Mouse (Mus musculus): ENCODE data around the gene Fkbp8. TPM values are rescaled to one million over a fixed set of nuclear protein-coding genes. Genes with fewer than 3 reads are reported as not detected.

Fkbp8 gene
- polyA plus RNA-seq, 1 experiment = 80.5 TPM

DNA sequence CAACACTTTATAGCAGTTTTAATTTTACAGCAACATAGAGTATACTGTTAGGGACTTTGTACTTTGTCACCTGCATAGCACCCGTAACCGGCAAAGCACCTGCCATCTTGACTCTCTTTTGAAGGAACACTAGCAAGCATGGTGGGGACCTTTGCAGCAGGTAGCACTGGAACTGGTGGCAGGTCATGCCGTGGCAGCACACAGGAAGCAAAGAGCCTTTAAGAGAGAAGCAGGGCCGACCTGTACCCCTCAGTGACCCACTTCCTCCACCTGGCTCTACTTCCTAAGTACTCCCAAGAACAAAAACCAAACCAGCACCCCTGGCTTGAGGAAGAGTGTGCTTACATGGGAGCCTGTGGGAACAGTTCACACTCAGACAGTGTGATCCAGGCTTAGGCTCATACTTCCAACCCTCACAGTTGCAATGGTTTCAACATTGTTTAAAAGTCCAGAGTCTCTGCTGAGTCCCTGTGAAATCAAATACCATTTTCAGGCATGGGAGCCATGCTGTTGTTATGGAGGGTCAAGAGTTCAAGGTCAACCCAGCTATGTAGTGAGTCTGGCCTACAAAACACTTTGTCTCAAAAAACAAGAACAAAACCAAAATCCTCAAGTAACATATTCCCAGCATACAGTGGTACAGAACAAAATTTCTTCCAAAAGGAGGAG is 27.7 kb downstream of the Fkbp8 start:
- TF ChIP-seq POLR2A (IDR thresholded peaks at IDR 0.05; ENCODE audit: insufficient read depth, low read length) (no peak), CTCF (IDR thresholded peaks at IDR 0.05; ENCODE audit: low read depth, low read length) (no peak), EP300 (IDR thresholded peaks at IDR 0.05; ENCODE audit: insufficient read depth, low read depth, low read length) (no peak)
- no peak overlapping the region for H3K9ac ChIP-seq (ENCODE audit: low read depth, poor library complexity, severe bottlenecking)
- H3K27ac ChIP-seq (ENCODE audit: insufficient read depth, low read length) = no peak overlapping the region
- no peak overlapping the region for H3K4me3 ChIP-seq (ENCODE audit: low read depth, low read length)
- no peaks in the 10 kb centered on the region for H3K9me3 ChIP-seq (replicated peaks; ENCODE audit: control insufficient read depth, insufficient read depth, low read length, poor library complexity, severe bottlenecking)
- no peaks in the 10 kb centered on the region for H3K27me3 ChIP-seq (ENCODE audit: control insufficient read depth, insufficient read depth, low read length, poor library complexity, severe bottlenecking)
- H3K36me3 ChIP-seq (ENCODE audit: control insufficient read depth, insufficient read depth, low read length, poor library complexity, severe bottlenecking) = no peaks in the 10 kb centered on the region
- H3K4me1 ChIP-seq (ENCODE audit: control insufficient read depth, insufficient read depth, low read length) = no peaks in the 10 kb centered on the region

DNA sequence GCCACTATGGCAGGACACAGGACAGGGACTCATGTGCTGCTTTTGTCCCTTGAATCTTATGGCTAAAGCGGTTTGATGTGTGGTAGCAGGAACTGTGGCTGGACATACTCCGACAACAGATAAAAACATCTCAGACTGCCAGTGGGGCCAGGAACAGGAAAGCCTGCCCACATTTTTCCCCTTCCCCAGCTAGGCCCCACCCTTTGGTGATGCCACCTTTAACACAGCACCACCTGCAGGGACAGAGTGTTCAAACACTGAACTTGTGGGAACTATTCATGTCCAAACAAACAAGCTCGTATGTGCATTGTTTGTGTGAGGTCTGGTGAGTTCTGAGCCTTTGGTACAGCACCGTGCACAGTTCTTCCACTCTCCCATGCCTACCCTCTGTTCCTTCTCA is 30.8 kb downstream of the Fkbp8 start:
- TF ChIP-seq EP300 (IDR thresholded peaks at IDR 0.05; ENCODE audit: insufficient read depth, low read depth, low read length) = no peak
- no peak overlapping the region for H3K27ac ChIP-seq (ENCODE audit: insufficient read depth, low read length)
- no peak overlapping the region for H3K9ac ChIP-seq (ENCODE audit: low read depth, poor library complexity, severe bottlenecking)
- no peaks in the 10 kb centered on the region for H3K36me3 ChIP-seq (ENCODE audit: control insufficient read depth, insufficient read depth, low read length, poor library complexity, severe bottlenecking)
- H3K27me3 ChIP-seq (ENCODE audit: control insufficient read depth, insufficient read depth, low read length, poor library complexity, severe bottlenecking) = no peaks in the 10 kb centered on the region
- H3K4me1 ChIP-seq (ENCODE audit: control insufficient read depth, insufficient read depth, low read length) = no peaks in the 10 kb centered on the region
- no peak overlapping the region for H3K4me3 ChIP-seq (ENCODE audit: low read depth, low read length)
- H3K9me3 ChIP-seq (replicated peaks; ENCODE audit: control insufficient read depth, insufficient read depth, low read length, poor library complexity, severe bottlenecking) = no peaks in the 10 kb centered on the region

DNA sequence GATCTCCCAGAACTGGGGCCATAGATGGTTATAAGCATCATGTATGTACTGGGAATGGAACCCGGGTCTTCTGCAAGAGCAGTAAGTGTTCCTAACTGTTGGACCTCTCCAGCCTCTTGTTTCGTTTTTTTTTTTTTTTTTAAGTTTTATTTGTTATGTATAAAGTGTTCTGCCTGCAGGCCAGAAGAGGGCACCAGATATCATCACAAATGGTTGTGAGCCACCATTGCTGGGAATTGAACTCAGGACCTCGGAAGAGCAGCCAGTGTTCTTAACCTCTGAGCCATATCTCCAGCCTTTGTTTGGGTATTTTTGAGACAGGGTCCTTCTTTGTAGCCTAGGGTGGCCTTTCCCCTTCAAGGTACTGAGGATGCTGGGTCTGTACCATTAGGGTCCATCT is 31.5 kb downstream of the Fkbp8 start:
- Histone ChIP-seq H3K9ac (ENCODE audit: low read depth, poor library complexity, severe bottlenecking) (no peak overlapping the region), H3K4me3 (ENCODE audit: low read depth, low read length) (no peak overlapping the region), H3K27me3 (ENCODE audit: control insufficient read depth, insufficient read depth, low read length, poor library complexity, severe bottlenecking) (no peaks in the 10 kb centered on the region), H3K27ac (ENCODE audit: insufficient read depth, low read length) (no peak overlapping the region), H3K4me1 (ENCODE audit: control insufficient read depth, insufficient read depth, low read length) (no peaks in the 10 kb centered on the region), H3K9me3 (replicated peaks; ENCODE audit: control insufficient read depth, insufficient read depth, low read length, poor library complexity, severe bottlenecking) (no peaks in the 10 kb centered on the region), H3K36me3 (ENCODE audit: control insufficient read depth, insufficient read depth, low read length, poor library complexity, severe bottlenecking) (no peaks in the 10 kb centered on the region)
- TF ChIP-seq CTCF (IDR thresholded peaks at IDR 0.05; ENCODE audit: low read depth, low read length) (no peak), POLR2A (IDR thresholded peaks at IDR 0.05; ENCODE audit: insufficient read depth, low read length) (no peak), EP300 (IDR thresholded peaks at IDR 0.05; ENCODE audit: insufficient read depth, low read depth, low read length) (no peak)

DNA sequence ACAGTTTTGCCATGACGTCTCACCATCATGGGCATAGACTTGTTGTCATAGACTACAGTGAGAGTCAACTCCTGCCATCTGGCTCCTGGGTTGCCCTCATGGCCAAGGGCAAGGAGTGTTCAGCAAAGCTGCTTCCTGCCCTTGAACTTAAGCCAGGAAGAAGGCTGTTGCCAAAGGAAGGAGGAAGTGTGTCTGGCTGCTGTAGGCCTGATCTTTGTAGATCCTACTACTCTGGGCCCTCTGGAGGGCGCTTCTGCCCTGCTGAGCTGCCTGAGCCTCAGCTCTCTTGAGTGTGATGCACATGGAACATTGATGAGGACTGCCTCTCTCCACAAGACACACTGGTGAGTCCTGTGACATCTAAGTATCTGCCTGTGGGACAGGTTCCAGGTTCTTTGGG is 32.6 kb downstream of the Fkbp8 start:
- Histone ChIP-seq H3K4me3 (ENCODE audit: low read depth, low read length) (no peak overlapping the region), H3K4me1 (ENCODE audit: control insufficient read depth, insufficient read depth, low read length) (no peaks in the 10 kb centered on the region), H3K36me3 (ENCODE audit: control insufficient read depth, insufficient read depth, low read length, poor library complexity, severe bottlenecking) (no peaks in the 10 kb centered on the region), H3K27me3 (ENCODE audit: control insufficient read depth, insufficient read depth, low read length, poor library complexity, severe bottlenecking) (no peaks in the 10 kb centered on the region), H3K9me3 (replicated peaks; ENCODE audit: control insufficient read depth, insufficient read depth, low read length, poor library complexity, severe bottlenecking) (no peaks in the 10 kb centered on the region), H3K27ac (ENCODE audit: insufficient read depth, low read length) (no peak overlapping the region), H3K9ac (ENCODE audit: low read depth, poor library complexity, severe bottlenecking) (no peak overlapping the region)
- no peak for TF ChIP-seq POLR2A (IDR thresholded peaks at IDR 0.05; ENCODE audit: insufficient read depth, low read length)
- peak; percentile 52 for TF ChIP-seq CTCF (IDR thresholded peaks at IDR 0.05; ENCODE audit: low read depth, low read length)

DNA sequence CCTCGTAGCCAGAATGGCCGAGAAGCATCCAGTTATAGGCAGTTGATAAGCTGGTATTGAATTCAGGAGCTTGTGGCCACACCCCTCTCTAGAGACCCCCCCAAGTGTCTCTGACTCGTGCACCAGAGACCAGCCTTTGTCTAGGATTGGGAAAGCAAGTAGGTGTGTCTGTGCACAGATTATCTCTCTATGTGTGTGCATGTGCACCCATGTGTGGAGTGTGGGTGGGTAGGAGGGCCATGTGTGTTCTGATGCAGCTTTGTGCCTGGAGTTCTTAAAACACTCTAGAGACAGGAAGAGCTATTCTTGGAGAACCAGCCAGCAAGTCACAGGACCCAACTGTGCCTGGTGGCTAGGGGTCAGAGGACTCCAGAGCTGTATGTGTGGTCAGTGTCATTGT is 33.0 kb downstream of the Fkbp8 start:
- Histone ChIP-seq H3K9ac (ENCODE audit: low read depth, poor library complexity, severe bottlenecking) (no peak overlapping the region), H3K27ac (ENCODE audit: insufficient read depth, low read length) (no peak overlapping the region), H3K4me1 (ENCODE audit: control insufficient read depth, insufficient read depth, low read length) (no peaks in the 10 kb centered on the region), H3K9me3 (replicated peaks; ENCODE audit: control insufficient read depth, insufficient read depth, low read length, poor library complexity, severe bottlenecking) (no peaks in the 10 kb centered on the region), H3K4me3 (ENCODE audit: low read depth, low read length) (no peak overlapping the region), H3K36me3 (ENCODE audit: control insufficient read depth, insufficient read depth, low read length, poor library complexity, severe bottlenecking) (no peaks in the 10 kb centered on the region), H3K27me3 (ENCODE audit: control insufficient read depth, insufficient read depth, low read length, poor library complexity, severe bottlenecking) (no peaks in the 10 kb centered on the region)
- TF ChIP-seq CTCF (IDR thresholded peaks at IDR 0.05; ENCODE audit: low read depth, low read length) (no peak), EP300 (IDR thresholded peaks at IDR 0.05; ENCODE audit: insufficient read depth, low read depth, low read length) (no peak), POLR2A (IDR thresholded peaks at IDR 0.05; ENCODE audit: insufficient read depth, low read length) (no peak)

DNA sequence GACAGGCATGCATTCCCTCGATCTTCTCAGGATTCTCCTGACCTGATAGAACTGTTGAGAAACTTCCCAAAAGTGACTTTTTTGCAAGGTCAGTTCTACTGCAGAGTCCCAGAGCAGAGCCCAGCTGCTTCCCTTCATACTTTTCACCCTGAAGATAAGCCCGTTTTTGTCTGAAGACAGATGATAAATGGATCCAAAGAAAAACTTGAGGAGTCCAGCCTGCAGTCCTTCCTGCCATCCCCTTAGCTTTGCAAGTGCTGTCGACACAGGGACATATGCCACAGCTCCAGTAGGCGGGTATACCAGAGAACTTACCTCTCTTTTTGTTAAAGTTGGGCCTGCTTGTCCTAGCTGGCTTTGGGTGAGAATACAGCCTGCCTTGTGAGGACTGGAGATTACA is 33.8 kb downstream of the Fkbp8 start:
- TF ChIP-seq CTCF (IDR thresholded peaks at IDR 0.05; ENCODE audit: low read depth, low read length) = no peak
- TF ChIP-seq POLR2A (IDR thresholded peaks at IDR 0.05; ENCODE audit: insufficient read depth, low read length) = no peak
- H3K4me3 ChIP-seq (ENCODE audit: low read depth, low read length) = no peak overlapping the region
- H3K27me3 ChIP-seq (ENCODE audit: control insufficient read depth, insufficient read depth, low read length, poor library complexity, severe bottlenecking) = no peaks in the 10 kb centered on the region
- no peak overlapping the region for H3K27ac ChIP-seq (ENCODE audit: insufficient read depth, low read length)
- H3K9me3 ChIP-seq (replicated peaks; ENCODE audit: control insufficient read depth, insufficient read depth, low read length, poor library complexity, severe bottlenecking) = no peaks in the 10 kb centered on the region
- H3K36me3 ChIP-seq (ENCODE audit: control insufficient read depth, insufficient read depth, low read length, poor library complexity, severe bottlenecking) = no peaks in the 10 kb centered on the region
- H3K4me1 ChIP-seq (ENCODE audit: control insufficient read depth, insufficient read depth, low read length) = no peaks in the 10 kb centered on the region
- H3K9ac ChIP-seq (ENCODE audit: low read depth, poor library complexity, severe bottlenecking) = no peak overlapping the region

All from ES-Bruce4 (cell line).